Mouse (Mus musculus): ENCODE data around the gene Akr7a5. TPM values are rescaled to one million over a fixed set of nuclear protein-coding genes. Genes with fewer than 3 reads are reported as not detected.
A peak's percentile ranks its signal among the peaks of the same experiment; 100 is the strongest.

Akr7a5 gene
- polyA plus RNA-seq, 1 experiment: 22.0 TPM

DNA sequence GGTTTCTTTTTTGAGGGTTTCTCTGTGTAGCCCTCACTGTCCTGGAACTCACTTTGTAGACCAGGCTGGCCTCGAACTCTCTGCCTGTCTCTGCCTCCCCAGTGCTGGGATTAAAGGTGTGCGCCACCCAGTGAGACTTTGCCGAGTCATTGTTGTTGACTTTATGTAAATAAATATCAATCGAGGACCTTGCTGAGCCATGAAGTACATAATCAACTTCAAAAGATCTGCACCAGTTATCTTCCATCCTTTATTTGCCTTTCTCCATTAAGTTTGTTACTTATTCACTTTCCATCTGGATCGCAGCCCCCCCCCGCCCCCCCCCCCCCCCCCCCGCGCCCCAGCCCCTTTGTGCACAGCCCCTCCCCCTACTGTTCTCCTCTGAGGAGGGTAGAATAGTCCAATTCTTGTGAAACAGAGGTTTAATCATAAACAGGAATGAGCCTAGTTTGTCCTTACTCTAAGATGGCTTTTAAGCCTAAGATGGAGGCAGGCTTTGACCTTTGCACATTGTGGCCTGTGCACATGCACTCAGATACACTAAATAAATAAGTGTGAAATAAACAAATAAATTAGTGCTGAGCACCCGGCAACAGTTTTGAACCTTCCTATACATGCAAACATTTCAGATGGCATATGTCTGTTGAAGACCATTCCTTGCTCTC, 24.2 kb downstream of the Akr7a5 start:
- no peaks in the 10 kb centered on the region for H3K4me1 ChIP-seq (ENCODE audit: control insufficient read depth, insufficient read depth, insufficient read length)
- H3K4me3 ChIP-seq (ENCODE audit: extremely low read depth, insufficient read depth, insufficient read length): no peak overlapping the region
- no peak overlapping the region for H3K27ac ChIP-seq (ENCODE audit: insufficient read depth, low read length)
- DNase-seq (ENCODE audit: low read depth in 1 of 2, low spot score in 2 of 2): no peak
- no peaks in the 10 kb centered on the region for H3K27me3 ChIP-seq (ENCODE audit: control insufficient read depth, insufficient read depth, low read length)
- H3K36me3 ChIP-seq (ENCODE audit: control insufficient read depth, insufficient read depth, low read length): no peaks in the 10 kb centered on the region
- WGBS: 62% methylated on average over 8 of the region's 9 CpGs
- no peak for TF ChIP-seq CTCF (IDR thresholded peaks at IDR 0.05; ENCODE audit: extremely low read depth, insufficient read depth, insufficient read length, insufficient replicate concordance)
- TF ChIP-seq POLR2A (IDR thresholded peaks at IDR 0.05; ENCODE audit: low read depth, low read length): no peak

DNA sequence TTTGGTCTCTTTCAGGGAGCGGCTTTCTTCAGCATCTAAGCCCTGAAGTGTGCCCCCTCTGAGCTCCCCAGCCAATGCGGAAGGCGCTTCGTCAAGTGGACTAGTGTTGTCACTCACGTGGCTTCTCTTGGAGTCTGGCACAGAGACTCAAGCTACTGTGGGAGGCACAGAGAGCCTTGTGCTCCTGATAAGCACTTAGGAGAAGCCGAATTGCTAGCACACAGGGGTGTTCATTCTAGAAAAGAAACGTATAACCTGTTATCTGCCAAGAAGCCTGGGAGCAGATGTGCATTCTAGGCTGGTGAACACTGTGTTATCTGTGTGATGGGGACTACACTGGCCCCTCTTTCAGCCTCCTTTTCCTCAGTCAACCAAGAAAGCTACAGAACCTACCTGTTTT, 25.0 kb downstream of the Akr7a5 start:
- DNase-seq (ENCODE audit: low read depth in 1 of 2, low spot score in 2 of 2): no peak

DNA sequence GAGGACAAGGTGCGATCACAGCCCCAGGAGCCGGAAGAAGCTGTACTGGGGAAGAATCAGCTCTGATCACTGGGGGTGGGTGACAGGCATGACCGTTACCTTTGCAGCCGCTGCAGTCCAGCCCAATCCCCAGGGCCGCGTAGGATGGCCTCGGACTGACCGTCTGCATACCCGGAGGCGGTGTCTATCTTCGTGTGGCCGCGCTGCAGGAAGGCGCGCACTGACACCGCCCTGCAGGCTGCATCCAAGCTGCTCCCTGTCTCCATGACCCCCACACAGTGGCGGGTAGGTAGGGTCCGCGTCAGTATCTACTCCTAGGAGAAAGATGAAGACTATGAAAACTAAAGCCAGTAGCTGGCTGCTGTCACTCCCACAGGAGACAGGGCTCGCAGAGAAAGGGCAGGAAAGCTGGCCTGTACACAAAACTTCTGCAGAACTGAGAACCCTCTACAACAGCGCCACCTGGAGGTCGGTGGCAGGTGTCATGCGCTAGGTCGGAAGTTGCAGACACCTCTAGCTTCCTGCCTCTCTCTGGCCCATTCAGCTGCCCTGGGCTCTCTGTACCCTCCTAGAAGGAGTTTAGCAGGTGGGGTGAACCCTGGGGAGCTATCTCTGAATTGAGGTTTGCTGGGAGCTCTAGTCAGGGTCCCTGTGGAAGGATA, 26.4 kb downstream of the Akr7a5 start:
- no peaks in the 10 kb centered on the region for H3K36me3 ChIP-seq (ENCODE audit: control insufficient read depth, insufficient read depth, low read length)
- peak; percentile 67 to 75 for DNase-seq (ENCODE audit: low read depth in 1 of 2, low spot score in 2 of 2)
- peak overlapping the region; percentile 20; the same call in 1 of the 2 replicates for H3K4me3 ChIP-seq (ENCODE audit: extremely low read depth, insufficient read depth, insufficient read length)
- H3K4me1 ChIP-seq (ENCODE audit: control insufficient read depth, insufficient read depth, insufficient read length): no peaks in the 10 kb centered on the region
- 24% methylated on average over 24 of the region's 24 CpGs for WGBS
- no peak for TF ChIP-seq POLR2A (IDR thresholded peaks at IDR 0.05; ENCODE audit: low read depth, low read length)
- TF ChIP-seq CTCF (IDR thresholded peaks at IDR 0.05; ENCODE audit: extremely low read depth, insufficient read depth, insufficient read length, insufficient replicate concordance): peak; percentile 87
- H3K27ac ChIP-seq (ENCODE audit: insufficient read depth, low read length): no peak overlapping the region
- H3K27me3 ChIP-seq (ENCODE audit: control insufficient read depth, insufficient read depth, low read length): no peaks in the 10 kb centered on the region

More for the DNA sequence above, 25.0 kb downstream of the Akr7a5 start:
- Histone ChIP-seq H3K4me1 (ENCODE audit: control insufficient read depth, insufficient read depth, insufficient read length) (no peaks in the 10 kb centered on the region), H3K27ac (ENCODE audit: insufficient read depth, low read length) (no peak overlapping the region), H3K27me3 (ENCODE audit: control insufficient read depth, insufficient read depth, low read length) (no peaks in the 10 kb centered on the region), H3K36me3 (ENCODE audit: control insufficient read depth, insufficient read depth, low read length) (no peaks in the 10 kb centered on the region), H3K4me3 (ENCODE audit: extremely low read depth, insufficient read depth, insufficient read length) (no peak overlapping the region)
- no peak for TF ChIP-seq POLR2A (IDR thresholded peaks at IDR 0.05; ENCODE audit: low read depth, low read length)
- TF ChIP-seq CTCF (IDR thresholded peaks at IDR 0.05; ENCODE audit: extremely low read depth, insufficient read depth, insufficient read length, insufficient replicate concordance): no peak
- 78% methylated on average over 7 of the region's 7 CpGs for WGBS

DNA sequence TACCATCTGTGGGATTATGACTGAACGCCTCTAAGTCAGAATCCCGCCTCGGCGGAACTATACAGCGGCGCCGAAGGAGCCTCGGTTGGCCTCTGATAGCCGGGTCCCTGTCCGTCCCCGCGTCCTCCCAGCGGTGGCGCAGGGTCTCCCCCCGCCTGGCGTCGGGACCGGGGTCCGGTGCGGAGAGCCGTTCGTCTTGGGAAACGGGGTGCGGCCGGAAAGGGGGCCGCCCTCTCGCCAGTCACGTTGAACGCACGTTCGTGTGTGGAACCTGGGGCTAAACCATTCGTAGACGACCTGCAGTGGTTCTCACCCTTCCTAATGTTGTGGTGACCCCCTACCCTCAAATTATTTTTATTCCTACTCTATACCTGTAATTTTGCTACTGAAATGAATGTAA, 27.6 kb downstream of the Akr7a5 start:
- H3K27me3 ChIP-seq (ENCODE audit: control insufficient read depth, insufficient read depth, low read length): no peaks in the 10 kb centered on the region
- H3K27ac ChIP-seq (ENCODE audit: insufficient read depth, low read length): no peak overlapping the region
- no peak for DNase-seq (ENCODE audit: low read depth in 1 of 2, low spot score in 2 of 2)
- TF ChIP-seq POLR2A (IDR thresholded peaks at IDR 0.05; ENCODE audit: low read depth, low read length) (no peak), CTCF (IDR thresholded peaks at IDR 0.05; ENCODE audit: extremely low read depth, insufficient read depth, insufficient read length, insufficient replicate concordance) (no peak)
- no peaks in the 10 kb centered on the region for H3K36me3 ChIP-seq (ENCODE audit: control insufficient read depth, insufficient read depth, low read length)
- H3K4me3 ChIP-seq (ENCODE audit: extremely low read depth, insufficient read depth, insufficient read length): no peak overlapping the region
- WGBS: 70% methylated on average over 33 of the region's 33 CpGs
- H3K4me1 ChIP-seq (ENCODE audit: control insufficient read depth, insufficient read depth, insufficient read length): no peaks in the 10 kb centered on the region

DNA sequence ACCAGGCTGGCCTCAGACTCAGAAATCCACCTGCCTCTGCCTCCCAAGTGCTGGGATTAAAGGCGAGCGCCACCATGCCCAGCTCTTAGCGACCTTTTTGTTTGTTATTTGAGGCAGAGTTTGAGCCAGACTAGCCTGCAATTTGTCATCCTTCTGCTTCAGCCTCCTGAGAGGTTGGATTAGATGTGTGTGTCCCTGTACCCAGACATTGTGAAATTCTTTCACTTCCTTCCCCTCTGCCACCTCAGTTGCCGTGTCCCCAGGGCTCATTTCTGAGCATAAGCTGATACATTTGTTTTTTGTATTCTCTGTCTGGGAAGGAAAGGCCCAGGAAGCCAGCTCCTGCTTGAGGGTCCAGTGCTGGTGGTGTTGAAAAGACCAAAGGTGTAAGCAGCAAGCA, 30.3 kb downstream of the Akr7a5 start:
- Histone ChIP-seq H3K36me3 (ENCODE audit: control insufficient read depth, insufficient read depth, low read length) (no peaks in the 10 kb centered on the region), H3K27me3 (ENCODE audit: control insufficient read depth, insufficient read depth, low read length) (no peaks in the 10 kb centered on the region), H3K4me3 (ENCODE audit: extremely low read depth, insufficient read depth, insufficient read length) (no peak overlapping the region), H3K27ac (ENCODE audit: insufficient read depth, low read length) (no peak overlapping the region), H3K4me1 (ENCODE audit: control insufficient read depth, insufficient read depth, insufficient read length) (no peaks in the 10 kb centered on the region)
- no peak for DNase-seq (ENCODE audit: low read depth in 1 of 2, low spot score in 2 of 2)
- TF ChIP-seq CTCF (IDR thresholded peaks at IDR 0.05; ENCODE audit: extremely low read depth, insufficient read depth, insufficient read length, insufficient replicate concordance) (no peak), POLR2A (IDR thresholded peaks at IDR 0.05; ENCODE audit: low read depth, low read length) (no peak)
- whole genome bisulfite sequencing: 62% methylated on average over 4 of the region's 4 CpGs

DNA sequence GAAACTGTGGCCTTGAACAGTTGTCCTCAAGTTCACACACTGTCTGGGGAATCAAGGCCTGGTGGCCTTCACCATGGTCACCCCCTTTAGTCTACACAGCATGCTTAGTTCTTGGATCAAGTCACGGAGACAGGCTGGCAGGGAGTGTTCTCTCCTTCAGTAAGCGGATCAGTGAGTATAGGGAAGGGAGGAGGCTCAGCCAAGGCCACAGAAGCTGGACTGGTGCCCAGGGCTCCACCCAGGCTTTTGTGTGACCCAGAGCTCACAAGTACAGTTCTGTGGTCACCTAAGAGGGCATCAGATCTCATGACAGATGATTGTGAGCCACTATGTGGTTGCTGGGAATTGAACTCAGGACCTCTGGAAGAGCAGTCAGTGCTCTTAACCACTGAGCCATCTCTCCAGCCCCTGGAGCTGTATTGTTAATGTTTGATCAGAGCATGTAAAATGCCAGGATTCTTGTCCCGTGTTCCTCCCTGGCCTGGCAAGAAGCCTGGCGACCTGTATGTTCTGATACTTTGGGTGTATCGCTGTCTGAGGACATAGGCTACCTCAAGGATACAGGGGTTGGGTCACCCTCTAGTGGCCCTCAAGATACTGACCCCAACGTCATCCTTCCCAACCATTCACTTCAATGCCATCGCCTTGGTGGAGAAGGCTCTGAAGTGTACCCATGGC, 31.2 kb downstream of the Akr7a5 start:
- WGBS: 84% methylated on average over 7 of the region's 7 CpGs

More for the DNA sequence above, 31.2 kb downstream of the Akr7a5 start:
- H3K36me3 ChIP-seq (ENCODE audit: control insufficient read depth, insufficient read depth, low read length): peaks cover 2% of the 10 kb centered on the region; the same call in 1 of the 2 replicates
- no peak overlapping the region for H3K27ac ChIP-seq (ENCODE audit: insufficient read depth, low read length)
- no peak overlapping the region for H3K4me3 ChIP-seq (ENCODE audit: extremely low read depth, insufficient read depth, insufficient read length)
- no peaks in the 10 kb centered on the region for H3K27me3 ChIP-seq (ENCODE audit: control insufficient read depth, insufficient read depth, low read length)
- no peaks in the 10 kb centered on the region for H3K4me1 ChIP-seq (ENCODE audit: control insufficient read depth, insufficient read depth, insufficient read length)
- TF ChIP-seq POLR2A (IDR thresholded peaks at IDR 0.05; ENCODE audit: low read depth, low read length) (no peak), CTCF (IDR thresholded peaks at IDR 0.05; ENCODE audit: extremely low read depth, insufficient read depth, insufficient read length, insufficient replicate concordance) (no peak)
- DNase-seq (ENCODE audit: low read depth in 1 of 2, low spot score in 2 of 2): no peak

Data from spleen, adult 2 months (tissue).